Mouse (Mus musculus) stomach, embryonic 16.5 days (tissue): ENCODE results near the gene Fndc5. TPM values are rescaled to one million over a fixed set of nuclear protein-coding genes. Genes with fewer than 3 reads are reported as not detected.

Experiments used
- ATAC-seq: fragments of 200-750 bp; cut with Nextera tagmentation; 2 replicates; pipeline ENCODE4 v1.8.0; 2017; ENCODE audit warnings: moderate number of reproducible peaks, moderate TSS enrichment; ENCODE audit not compliant: insufficient read depth, low FRiP score
- H3K27ac ChIP-seq: fragments of 300-500 bp; sonication (generic); 2 replicates; pipeline ENCODE4 v1.5.1; 2014; ENCODE audit warnings: low read length
- H3K27me3 ChIP-seq: fragments of 300-500 bp; sonication (generic); 2 replicates; pipeline ENCODE4 v1.6.1; 2014; ENCODE audit warnings: low read length, control low read depth, mixed read lengths; ENCODE audit not compliant: control insufficient read depth, insufficient read depth
- H3K36me3 ChIP-seq: fragments of 300-500 bp; sonication (generic); 2 replicates; pipeline ENCODE4 v1.6.1; 2014; ENCODE audit warnings: low read length; ENCODE audit not compliant: control insufficient read depth, insufficient read depth
- H3K4me1 ChIP-seq: fragments of 300-500 bp; sonication (generic); 2 replicates; pipeline ENCODE4 v1.6.1; 2014; ENCODE audit warnings: low read length, control low read depth, mixed read lengths; ENCODE audit not compliant: control insufficient read depth, insufficient read depth
- H3K4me2 ChIP-seq: fragments of 300-500 bp; sonication (generic); 2 replicates; pipeline ENCODE4 v1.6.1; 2014; ENCODE audit warnings: low read depth, low read length, mixed read lengths
- H3K4me3 ChIP-seq: fragments of 300-500 bp; sonication (generic); replicated peaks from 2 replicates; pipeline ENCODE4 v1.5.1; 2014; ENCODE audit warnings: mild to moderate bottlenecking, low read length
- H3K9ac ChIP-seq: fragments of 300-500 bp; sonication (generic); 2 replicates; pipeline ENCODE4 v1.6.1; 2014; ENCODE audit warnings: low read length
- H3K9me3 ChIP-seq: fragments of 300-500 bp; sonication (generic); replicated peaks from 2 replicates; pipeline ENCODE4 v1.6.1; 2016; ENCODE audit warnings: low read length, control low read depth; ENCODE audit not compliant: control insufficient read depth
- WGBS: fragments of 180-500 bp; shearing (Covaris S2); extraction: QIAGEN DNeasy Blood & Tissue Kit; methylation state at CpG from one replicate; pipeline ENCODE4 v1.1.7; 2014; 5-methylcytosine and 5-hydroxymethylcytosine counted together
- polyA plus RNA-seq: library from polyadenylated mRNA; unstranded; fragments of >200 nt; fragmentation: Nextera tagmentation; extraction: Ambion mirVana; gene quantifications from 2 replicates; pipeline ENCODE4 v1.2.1, GENCODE M21; 2015

Fndc5 gene
- polyA plus RNA-seq, 1 experiment from 2014 or later, result 2.6 TPM

- Histone ChIP-seq H3K36me3 (no peaks in the 10 kb centered on the region), H3K27me3 (no peaks in the 10 kb centered on the region; the same call in 1 of the 2 replicates), H3K4me1 (peaks cover 25% of the 10 kb centered on the region), H3K9ac (no peak overlapping the region), H3K9me3 (no peaks in the 10 kb centered on the region), H3K4me2 (no peak overlapping the region), H3K27ac (no peak overlapping the region), H3K4me3 (no peak overlapping the region)
- ATAC-seq, result 0 out of 2 replicates have a peak, but pooled peaks have one; percentile 32
- 66% methylated on average over 17 of the region's 17 CpGs for WGBS
Observed at GRCm38 (mm10) chr4:129141560-129142438, 5.0 kb downstream of the Fndc5 start.

- no peak for ATAC-seq
- WGBS, result 87% methylated on average over 11 of the region's 11 CpGs
- Histone ChIP-seq H3K27me3 (no peaks in the 10 kb centered on the region; the same call in 1 of the 2 replicates), H3K9me3 (no peaks in the 10 kb centered on the region), H3K36me3 (no peaks in the 10 kb centered on the region), H3K4me3 (no peak overlapping the region), H3K4me1 (peaks cover 22% of the 10 kb centered on the region), H3K4me2 (no peak overlapping the region), H3K9ac (no peak overlapping the region), H3K27ac (no peak overlapping the region)
Observed at GRCm38 (mm10) chr4:129142439-129143045, 5.7 kb downstream of the Fndc5 start.

DNA sequence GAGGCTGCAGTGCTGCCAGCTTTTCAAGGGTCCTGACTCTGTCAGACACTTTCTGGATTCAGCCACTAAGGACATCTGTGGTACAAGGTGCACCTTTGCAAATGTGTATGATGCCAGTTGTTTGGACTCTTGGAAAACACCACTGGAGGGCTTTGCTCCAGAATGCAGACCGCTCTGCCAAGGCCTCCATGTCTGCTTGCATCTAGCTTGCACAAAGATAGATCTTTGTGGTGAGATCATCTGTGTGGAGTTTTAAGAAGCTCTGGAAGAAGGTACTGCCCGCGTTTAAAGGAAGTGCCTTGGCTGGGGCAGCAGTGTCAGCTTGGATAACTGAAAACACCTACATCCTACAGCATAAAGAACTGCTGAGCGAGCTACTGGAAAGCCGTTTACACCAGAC, 6.7 kb downstream of the Fndc5 start:
- H3K9ac ChIP-seq, result no peak overlapping the region
- peak overlapping the region; percentile 76; the same call in 1 of the 2 replicates for H3K27ac ChIP-seq
- no peaks in the 10 kb centered on the region for H3K36me3 ChIP-seq
- no peaks in the 10 kb centered on the region for H3K9me3 ChIP-seq
- whole genome bisulfite sequencing, result 81% methylated on average over 5 of the region's 5 CpGs
- no peak overlapping the region for H3K4me2 ChIP-seq
- no peak overlapping the region for H3K4me3 ChIP-seq
- no peaks in the 10 kb centered on the region for H3K27me3 ChIP-seq
- no peak for ATAC-seq
- H3K4me1 ChIP-seq, result peaks cover 22% of the 10 kb centered on the region

GRCm38 (mm10) chr4:129144401-129145367, 7.9 kb downstream of the Fndc5 start:
- peaks cover 22% of the 10 kb centered on the region for H3K4me1 ChIP-seq
- WGBS, result 47% methylated on average over 16 of the region's 16 CpGs
- peak overlapping the region; percentile 76 for H3K27ac ChIP-seq
- no peak overlapping the region for H3K4me3 ChIP-seq
- H3K9ac ChIP-seq, result no peak overlapping the region
- H3K4me2 ChIP-seq, result no peak overlapping the region
- 0 out of 2 replicates have a peak, but pooled peaks cover 2% of the 10 kb centered on the region for H3K36me3 ChIP-seq
- ATAC-seq, result peak; percentile 79; the same call in 1 of the 2 replicates
- no peaks in the 10 kb centered on the region for H3K9me3 ChIP-seq
- no peaks in the 10 kb centered on the region for H3K27me3 ChIP-seq

DNA sequence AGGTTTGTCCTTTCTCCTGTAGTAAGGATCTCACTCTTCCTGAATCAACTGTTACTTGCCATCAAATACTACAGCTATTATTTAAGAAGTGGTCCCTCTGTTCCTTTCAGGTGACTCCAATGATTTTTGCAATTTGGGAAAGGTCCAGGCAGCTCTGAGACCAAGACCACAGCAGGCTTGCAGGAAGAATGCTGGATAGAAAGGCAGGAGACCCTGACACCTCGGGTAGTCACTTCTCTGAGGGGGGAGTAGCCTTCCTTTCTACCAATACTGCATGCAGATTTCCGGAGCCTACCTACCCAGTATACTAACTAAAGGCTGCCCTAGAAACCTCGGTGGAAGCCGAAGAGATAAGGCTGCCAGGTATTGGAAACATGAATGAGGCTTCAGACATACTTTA, 8.6 kb downstream of the Fndc5 start:
- Histone ChIP-seq H3K4me3 (no peak overlapping the region), H3K4me1 (peaks cover 22% of the 10 kb centered on the region), H3K4me2 (no peak overlapping the region), H3K27me3 (no peaks in the 10 kb centered on the region), H3K36me3 (0 out of 2 replicates have a peak, but pooled peaks cover 6% of the 10 kb centered on the region), H3K9me3 (no peaks in the 10 kb centered on the region), H3K27ac (peak overlapping the region; percentile 72), H3K9ac (no peak overlapping the region)
- ATAC-seq, result no peak
- 55% methylated on average over 4 of the region's 4 CpGs for WGBS

DNA sequence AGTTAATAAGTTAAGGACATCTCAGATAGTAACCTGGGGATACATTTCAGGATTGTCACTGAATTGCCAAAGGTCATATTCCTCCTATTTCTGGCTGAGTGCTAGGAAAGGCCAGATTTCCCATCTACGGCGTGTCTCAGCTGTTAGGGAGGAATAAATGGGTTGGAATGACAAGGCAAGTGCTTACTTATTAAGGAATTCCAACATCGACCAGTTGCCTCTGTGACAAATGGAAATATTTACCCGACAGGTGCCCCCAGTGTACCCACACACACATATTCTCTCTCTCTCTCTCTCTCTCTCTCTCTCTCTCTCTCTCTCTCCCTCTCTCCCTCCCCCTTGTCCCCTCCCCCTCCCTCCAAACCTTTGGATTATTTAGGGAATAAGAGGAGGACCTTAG, 9.1 kb downstream of the Fndc5 start:
- WGBS, result 50% methylated on average over 4 of the region's 4 CpGs
- Histone ChIP-seq H3K4me1 (peaks cover 22% of the 10 kb centered on the region), H3K4me2 (no peak overlapping the region), H3K27me3 (no peaks in the 10 kb centered on the region), H3K27ac (no peak overlapping the region), H3K9ac (no peak overlapping the region), H3K9me3 (no peaks in the 10 kb centered on the region), H3K36me3 (0 out of 2 replicates have a peak, but pooled peaks cover 6% of the 10 kb centered on the region), H3K4me3 (no peak overlapping the region)
- ATAC-seq, result no peak

GRCm38 (mm10) chr4:129146392-129146791, 9.6 kb downstream of the Fndc5 start:
- 26% methylated on average over 2 of the region's 2 CpGs for WGBS
- no peak overlapping the region for H3K4me2 ChIP-seq
- no peak overlapping the region for H3K4me3 ChIP-seq
- H3K27me3 ChIP-seq, result no peaks in the 10 kb centered on the region
- H3K36me3 ChIP-seq, result 0 out of 2 replicates have a peak, but pooled peaks cover 6% of the 10 kb centered on the region
- H3K9ac ChIP-seq, result no peak overlapping the region
- H3K9me3 ChIP-seq, result no peaks in the 10 kb centered on the region
- ATAC-seq, result no peak
- peaks cover 22% of the 10 kb centered on the region for H3K4me1 ChIP-seq
- no peak overlapping the region for H3K27ac ChIP-seq

GRCm38 (mm10) chr4:129147552-129148103, 10.8 kb downstream of the Fndc5 start:
- Histone ChIP-seq H3K27ac (no peak overlapping the region), H3K4me1 (peaks cover 14% of the 10 kb centered on the region; the same call in 1 of the 2 replicates)
- ATAC-seq, result no peak

More at GRCm38 (mm10) chr4:129147552-129148103, 10.8 kb downstream of the Fndc5 start:
- WGBS, result 66% methylated on average over 13 of the region's 13 CpGs
- Histone ChIP-seq H3K4me2 (0 out of 2 replicates have a peak overlapping the region, but pooled peaks have one; percentile 5), H3K27me3 (no peaks in the 10 kb centered on the region), H3K4me3 (no peak overlapping the region), H3K9me3 (no peaks in the 10 kb centered on the region), H3K36me3 (0 out of 2 replicates have a peak, but pooled peaks cover 6% of the 10 kb centered on the region), H3K9ac (no peak overlapping the region)
